Mouse (Mus musculus): ENCODE data around the gene Thpo.

Gene Thpo

GRCm38 (mm10) chr16:20724338-20724748 lies 10.0 kb downstream of the Thpo start:
- peak; percentile 36 for DNase-seq (ENCODE audit: low read depth)

- DNase-seq (ENCODE audit: low read depth): no peak
These were observed 11.1 kb downstream of the Thpo start for GRCm38 (mm10) chr16:20723247-20723646.

- DNase-seq (ENCODE audit: low read depth): no peak
These were observed 11.6 kb downstream of the Thpo start for GRCm38 (mm10) chr16:20722736-20723135.

GRCm38 (mm10) chr16:20721808-20722207 lies 12.5 kb downstream of the Thpo start:
- no peak for DNase-seq (ENCODE audit: low read depth)

- no peak for DNase-seq (ENCODE audit: low read depth)
These were observed 16.2 kb downstream of the Thpo start for GRCm38 (mm10) chr16:20717978-20718670.

GRCm38 (mm10) chr16:20717181-20717977 lies 16.9 kb downstream of the Thpo start, which contains the start of the genes Polr2h and Clcn2:
Polr2h (plus strand) TSS chr16:20717665.
Clcn2 (minus strand) TSS chr16:20717746.
- DNase-seq (ENCODE audit: low read depth): peak; percentile 98

GRCm38 (mm10) chr16:20716841-20717180 lies 17.5 kb downstream of the Thpo start:
- no peak for DNase-seq (ENCODE audit: low read depth)

GRCm38 (mm10) chr16:20715976-20716840 lies 18.1 kb downstream of the Thpo start:
- DNase-seq (ENCODE audit: low read depth): peak; percentile 81

GRCm38 (mm10) chr16:20715566-20715965 lies 18.7 kb downstream of the Thpo start:
- DNase-seq (ENCODE audit: low read depth): no peak

GRCm38 (mm10) chr16:20715161-20715560 lies 19.1 kb downstream of the Thpo start:
- DNase-seq (ENCODE audit: low read depth): no peak

GRCm38 (mm10) chr16:20714307-20715080 lies 19.8 kb downstream of the Thpo start:
- no peak for DNase-seq (ENCODE audit: low read depth)

GRCm38 (mm10) chr16:20712889-20713288 lies 21.4 kb downstream of the Thpo start:
- no peak for DNase-seq (ENCODE audit: low read depth)

GRCm38 (mm10) chr16:20712190-20712589 lies 22.1 kb downstream of the Thpo start:
- DNase-seq (ENCODE audit: low read depth): no peak

- peak; percentile 45 for DNase-seq (ENCODE audit: low read depth)
These were observed 23.5 kb downstream of the Thpo start for GRCm38 (mm10) chr16:20710810-20711209.

GRCm38 (mm10) chr16:20710370-20710769 lies 23.9 kb downstream of the Thpo start:
- no peak for DNase-seq (ENCODE audit: low read depth)

GRCm38 (mm10) chr16:20708939-20709734 lies 25.2 kb downstream of the Thpo start:
- no peak for DNase-seq (ENCODE audit: low read depth)

GRCm38 (mm10) chr16:20708220-20708938 lies 25.9 kb downstream of the Thpo start:
- no peak for DNase-seq (ENCODE audit: low read depth)

GRCm38 (mm10) chr16:20706407-20707055 lies 27.8 kb downstream of the Thpo start:
- no peak for DNase-seq (ENCODE audit: low read depth)

- DNase-seq (ENCODE audit: low read depth): no peak
These were observed 28.5 kb downstream of the Thpo start for GRCm38 (mm10) chr16:20705786-20706185.

Measured in induced T-regulatory cell, adult 2 months (primary cell).